Mouse (Mus musculus) liver, adult 2 months (tissue): Measurements from ENCODE around the gene Trpm5.

ENCODE experiments used
- CTCF ChIP-seq: fragments of 200-500 bp; IDR thresholded peaks from 2 replicates; pipeline ENCODE4 v1.5.1; 2011; ENCODE audit warnings: low read depth, low read length, control low read depth
- POLR2A ChIP-seq: fragments of 200-500 bp; IDR thresholded peaks from 2 replicates; pipeline ENCODE4 v1.6.1; 2011; ENCODE audit warnings: low read length, control low read depth; ENCODE audit not compliant: insufficient read depth; ENCODE audit errors: extremely low read depth

DNA sequence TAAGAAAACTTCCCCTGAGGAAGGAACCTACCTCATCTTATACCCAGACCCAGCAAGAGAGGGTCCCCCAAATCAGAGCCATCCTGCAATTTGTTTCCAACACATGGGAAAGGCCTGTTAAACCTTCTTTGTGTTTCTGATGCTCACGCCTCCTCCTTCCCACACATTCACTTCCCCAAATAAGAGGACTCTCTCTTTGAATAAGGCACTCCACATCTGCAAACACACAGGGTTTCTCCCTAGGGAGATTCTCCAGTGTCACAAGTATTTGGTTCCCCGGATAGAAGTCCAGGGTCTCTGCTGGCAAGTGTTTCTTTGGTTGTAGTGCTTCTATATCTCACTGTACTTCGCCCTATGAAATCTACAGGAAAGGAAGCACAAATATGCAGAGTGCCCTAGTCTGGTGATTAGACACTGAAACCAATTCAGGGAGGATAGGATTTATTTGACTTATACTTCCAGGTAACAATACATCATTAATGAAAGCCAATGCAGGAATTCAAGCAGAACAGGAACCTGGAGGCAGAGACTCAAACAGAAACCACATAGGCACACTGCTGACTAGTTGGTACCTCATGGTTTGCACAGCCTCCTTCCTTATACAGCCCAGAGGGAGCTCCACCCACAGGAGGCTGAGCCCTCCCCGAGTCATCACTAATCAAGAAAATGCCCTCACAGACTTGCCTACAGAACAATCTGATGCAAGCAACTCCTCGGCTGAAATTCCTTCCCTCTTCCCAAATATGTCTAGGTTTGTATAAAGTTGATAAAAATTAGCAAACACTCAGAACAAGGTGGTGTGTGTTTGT, 72.9 kb downstream of the Trpm5 start:
- no peak for TF ChIP-seq POLR2A
- no peak for TF ChIP-seq CTCF
